Mouse (Mus musculus): ENCODE measurements around the gene Tubb3.

DNA sequence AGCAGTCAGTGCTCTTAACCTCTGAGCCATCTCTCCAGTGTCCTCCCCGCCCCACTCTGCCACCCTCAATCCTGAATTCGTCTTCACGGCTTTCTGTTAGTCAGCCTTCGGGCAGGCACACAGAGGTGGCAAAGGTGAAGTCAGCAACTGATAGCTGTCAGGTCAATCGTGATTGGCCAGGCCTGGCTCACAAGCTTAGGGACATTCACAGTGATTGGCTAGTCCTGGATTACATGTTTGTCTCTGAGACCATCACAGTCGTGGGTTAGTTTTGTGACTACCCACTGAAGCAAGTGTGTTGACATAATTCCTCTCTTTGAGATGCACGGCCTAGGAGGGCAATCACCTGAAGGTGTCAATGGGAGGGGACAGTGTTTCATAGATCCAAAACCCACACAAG, 42.1 kb downstream of the Tubb3 start:
- TF ChIP-seq CTCF (IDR thresholded peaks at IDR 0.05; ENCODE audit: borderline replicate concordance, insufficient read depth, low read depth, low read length) (no peak), POLR2A (IDR thresholded peaks at IDR 0.05; ENCODE audit: borderline replicate concordance, insufficient read depth, low read length) (no peak)
